Mouse (Mus musculus): ENCODE data around the gene Pex16.
A peak's percentile ranks its signal among the peaks of the same experiment; 100 is the strongest.

Gene Pex16

GRCm38 (mm10) chr2:92370821-92371805, 3.4 kb upstream of the Pex16 start:
- DNase-seq, result peak; percentile 79

- DNase-seq, result no peak
Measured at GRCm38 (mm10) chr2:92371971-92372690, 2.3 kb upstream of the Pex16 start.

GRCm38 (mm10) chr2:92372767-92373436, 1.6 kb upstream of the Pex16 start:
- no peak for DNase-seq

- no peak for DNase-seq
Measured at GRCm38 (mm10) chr2:92373437-92373813, 1.1 kb upstream of the Pex16 start.

GRCm38 (mm10) chr2:92375099-92375623, 685 bp downstream of the Pex16 start:
- peak; percentile 94 for DNase-seq

GRCm38 (mm10) chr2:92375788-92376187, 1.3 kb downstream of the Pex16 start:
- DNase-seq, result no peak

GRCm38 (mm10) chr2:92376300-92376699, 1.8 kb downstream of the Pex16 start:
- DNase-seq, result no peak

GRCm38 (mm10) chr2:92377320-92377719, 2.8 kb downstream of the Pex16 start:
- no peak for DNase-seq

GRCm38 (mm10) chr2:92379783-92380494, 5.5 kb downstream of the Pex16 start:
- DNase-seq, result no peak

- no peak for DNase-seq
Measured at GRCm38 (mm10) chr2:92380495-92381050, 6.1 kb downstream of the Pex16 start.

GRCm38 (mm10) chr2:92381161-92381560, 6.7 kb downstream of the Pex16 start:
- DNase-seq, result no peak

GRCm38 (mm10) chr2:92381901-92382588, 7.6 kb downstream of the Pex16 start, which contains the start of gene 1700029I15Rik:
Gene 1700029I15Rik (plus strand): TSS chr2:92382538.
- DNase-seq, result no peak

GRCm38 (mm10) chr2:92382759-92383158, 8.3 kb downstream of the Pex16 start:
- DNase-seq, result no peak

- no peak for DNase-seq
Measured at GRCm38 (mm10) chr2:92384101-92384500, 9.6 kb downstream of the Pex16 start.

- no peak for DNase-seq
Measured at GRCm38 (mm10) chr2:92385113-92386051, 10.9 kb downstream of the Pex16 start.

- DNase-seq, result no peak
Measured at GRCm38 (mm10) chr2:92386821-92387570, 12.5 kb downstream of the Pex16 start.

- DNase-seq, result no peak
Measured at GRCm38 (mm10) chr2:92387646-92388045, 13.2 kb downstream of the Pex16 start.

- no peak for DNase-seq
Measured at GRCm38 (mm10) chr2:92388081-92388517, 13.6 kb downstream of the Pex16 start.
